Mouse (Mus musculus): ENCODE measurements around the gene Kmt2b. TPM values are rescaled to one million over a fixed set of nuclear protein-coding genes. Genes with fewer than 3 reads are reported as not detected.

Kmt2b gene
- 7.6 TPM for polyA plus RNA-seq (2014; fragmentation: Illumina TruSeq; extraction: RNeasy Lipid Tissue Mini Kit (QIAGEN cat#74804); ENCODE audit: low read depth, low replicate concordance)

DNA sequence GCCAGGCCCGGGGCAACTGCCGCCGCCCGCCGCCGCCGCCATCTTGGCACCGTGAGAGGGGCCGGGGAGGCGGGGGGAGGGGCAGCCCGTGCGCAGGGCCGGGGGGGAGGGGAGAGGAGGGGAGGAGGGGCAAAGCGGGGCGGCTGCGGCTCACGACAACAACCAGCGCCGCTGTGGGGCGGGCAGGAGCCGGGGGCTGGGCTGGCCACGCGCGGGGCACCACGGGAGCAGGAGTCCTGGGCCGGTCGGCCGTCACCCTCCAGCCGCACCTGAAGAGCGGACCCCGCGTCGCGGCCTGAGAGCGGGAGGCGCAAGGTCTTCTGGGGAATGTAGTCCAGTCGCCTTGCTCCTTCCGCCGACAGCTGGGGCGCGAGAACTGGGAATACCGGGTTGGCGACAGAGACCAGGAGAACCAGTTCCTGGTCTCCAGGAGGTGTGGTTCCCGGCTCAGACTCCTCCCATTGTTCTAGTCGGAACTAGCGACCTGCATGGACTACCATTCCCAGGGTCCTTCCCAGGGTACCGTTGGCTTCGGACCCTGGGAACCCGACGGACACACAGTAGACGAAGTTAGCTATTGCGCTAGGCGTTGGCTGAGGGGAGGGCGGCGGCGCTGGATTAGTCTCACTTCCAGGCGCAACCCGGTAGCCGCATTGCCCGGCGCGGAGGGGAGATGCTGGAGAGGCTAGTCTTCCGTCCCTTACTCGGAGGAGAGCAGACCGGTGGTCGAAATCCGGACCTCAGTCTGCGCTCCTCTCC lies at the start of gene Kmt2b:
Gene Kmt2b, minus strand, starts transcription at position 51 of the 759 bp plus-strand sequence.

GRCm38 (mm10) chr7:30635752-30636151 lies 47.2 kb upstream of the Kmt2b start, which contains the start of gene Etv2:
TSS of gene Etv2 (minus strand) at chr7:30635852.

GRCm38 (mm10) chr7:30625530-30626384 lies 37.2 kb upstream of the Kmt2b start, which contains the start of gene Cox6b1:
TSS of gene Cox6b1 (minus strand) at chr7:30626151.

DNA sequence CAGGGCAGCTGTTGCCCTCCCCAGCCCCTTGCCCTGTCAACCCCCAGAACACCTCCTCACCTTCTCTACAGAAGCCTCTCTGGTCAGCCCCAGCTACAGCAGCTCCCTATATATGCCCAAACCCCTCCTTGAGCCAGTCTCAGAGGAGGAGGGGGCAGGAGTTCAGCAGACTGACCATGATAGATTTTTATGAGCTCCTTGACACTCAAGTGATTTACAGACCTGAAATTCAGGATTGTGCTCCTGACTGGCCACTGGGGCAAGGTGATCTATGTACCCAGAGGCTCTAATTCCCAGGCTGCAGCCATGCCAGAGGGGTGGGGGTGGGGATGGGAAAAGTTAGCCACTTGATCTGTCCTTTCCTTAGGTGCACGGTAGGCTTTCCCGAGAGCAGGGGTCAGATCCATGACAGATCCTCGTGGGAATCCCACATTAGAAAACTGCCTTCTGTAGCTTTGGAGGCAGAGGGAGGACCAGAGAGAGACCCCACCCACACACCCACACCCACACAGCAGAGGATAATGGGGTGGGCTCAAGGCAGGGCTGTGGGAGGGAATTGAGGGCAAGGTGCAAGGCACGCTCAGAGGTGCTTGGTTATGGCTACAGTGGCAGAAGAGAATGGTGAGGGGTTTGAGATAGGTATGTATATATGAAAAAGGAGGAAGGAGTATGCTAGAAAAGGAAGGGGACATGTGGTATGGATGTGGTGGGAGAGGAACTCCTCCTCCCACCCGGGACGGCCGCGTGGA lies 24.3 kb upstream of the Kmt2b start, which contains the start of gene Upk1a:
Gene Upk1a, minus strand, starts transcription at position 194 of the 749 bp plus-strand sequence.

GRCm38 (mm10) chr7:30598786-30599185 lies 10.3 kb upstream of the Kmt2b start, which contains the start of gene Zbtb32:
TSS of gene Zbtb32 (minus strand) at chr7:30598909.

DNA sequence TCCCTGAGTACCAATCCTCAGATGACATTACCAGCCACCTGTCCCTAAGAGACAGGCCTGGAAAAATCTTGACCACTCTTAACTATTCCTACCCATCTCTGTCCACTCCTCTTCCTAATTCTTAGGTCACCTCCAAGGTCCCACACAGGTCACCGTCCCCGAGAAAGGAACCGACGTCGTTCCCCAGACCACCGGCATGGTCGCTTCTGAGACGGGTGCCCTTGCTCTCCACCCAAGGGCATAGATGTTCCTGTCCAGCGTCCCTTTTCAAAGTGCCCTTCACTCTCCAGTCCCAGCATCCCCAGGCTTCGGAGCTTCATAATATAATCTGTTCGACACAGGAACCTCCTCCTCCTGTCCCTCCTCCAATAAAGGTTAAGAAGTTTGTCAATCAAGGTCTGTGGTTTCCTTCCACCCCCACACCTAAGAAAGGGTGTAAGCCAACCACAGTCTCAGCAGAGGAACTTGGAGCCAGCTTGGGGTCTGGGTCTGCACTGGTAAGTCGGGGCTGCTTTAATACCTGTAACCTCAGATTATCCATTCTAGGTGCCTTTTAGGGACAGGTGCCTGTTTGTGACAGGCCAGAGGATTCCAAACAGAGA lies 23.5 kb downstream of the Kmt2b start, which contains the start of gene Igflr1:
Gene Igflr1, plus strand, starts transcription at position 458 of the 602 bp plus-strand sequence.

GRCm38 (mm10) chr7:30563117-30563905 lies 25.2 kb downstream of the Kmt2b start, which contains the start of the genes U2af1l4, Gm49396 and Psenen:
TSS of gene U2af1l4 (plus strand) at chr7:30563301.
TSS of gene Gm49396 (plus strand) at chr7:30563344.
TSS of gene Psenen (minus strand) at chr7:30563627.

DNA sequence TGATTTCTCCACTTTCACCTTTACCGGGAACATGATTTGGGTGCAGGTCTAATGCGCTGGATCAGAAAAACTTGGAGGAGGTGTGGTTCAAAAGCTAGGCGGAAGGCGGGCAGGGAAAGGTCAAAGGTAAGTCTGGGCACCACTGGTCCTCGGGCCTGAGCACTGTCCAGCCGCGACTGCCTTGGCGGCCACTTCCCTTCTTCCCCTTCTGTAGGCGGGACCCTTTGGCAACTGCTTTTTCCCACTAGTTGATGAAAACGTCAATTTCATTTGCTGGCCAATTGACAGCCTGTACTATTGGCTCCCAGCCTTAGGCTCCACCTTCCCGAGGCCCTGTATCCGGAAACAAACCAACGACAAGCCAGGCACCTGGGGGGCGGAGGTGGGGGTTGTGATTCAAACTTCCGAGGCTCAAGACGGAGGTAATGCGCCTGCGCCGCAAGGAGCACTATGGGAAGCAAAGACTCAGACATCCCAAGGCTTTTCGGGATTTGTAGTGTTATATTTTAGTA lies 29.0 kb downstream of the Kmt2b start, which contains the start of gene Lin37:
Gene Lin37, minus strand, starts transcription at position 396 of the 512 bp plus-strand sequence.

DNA sequence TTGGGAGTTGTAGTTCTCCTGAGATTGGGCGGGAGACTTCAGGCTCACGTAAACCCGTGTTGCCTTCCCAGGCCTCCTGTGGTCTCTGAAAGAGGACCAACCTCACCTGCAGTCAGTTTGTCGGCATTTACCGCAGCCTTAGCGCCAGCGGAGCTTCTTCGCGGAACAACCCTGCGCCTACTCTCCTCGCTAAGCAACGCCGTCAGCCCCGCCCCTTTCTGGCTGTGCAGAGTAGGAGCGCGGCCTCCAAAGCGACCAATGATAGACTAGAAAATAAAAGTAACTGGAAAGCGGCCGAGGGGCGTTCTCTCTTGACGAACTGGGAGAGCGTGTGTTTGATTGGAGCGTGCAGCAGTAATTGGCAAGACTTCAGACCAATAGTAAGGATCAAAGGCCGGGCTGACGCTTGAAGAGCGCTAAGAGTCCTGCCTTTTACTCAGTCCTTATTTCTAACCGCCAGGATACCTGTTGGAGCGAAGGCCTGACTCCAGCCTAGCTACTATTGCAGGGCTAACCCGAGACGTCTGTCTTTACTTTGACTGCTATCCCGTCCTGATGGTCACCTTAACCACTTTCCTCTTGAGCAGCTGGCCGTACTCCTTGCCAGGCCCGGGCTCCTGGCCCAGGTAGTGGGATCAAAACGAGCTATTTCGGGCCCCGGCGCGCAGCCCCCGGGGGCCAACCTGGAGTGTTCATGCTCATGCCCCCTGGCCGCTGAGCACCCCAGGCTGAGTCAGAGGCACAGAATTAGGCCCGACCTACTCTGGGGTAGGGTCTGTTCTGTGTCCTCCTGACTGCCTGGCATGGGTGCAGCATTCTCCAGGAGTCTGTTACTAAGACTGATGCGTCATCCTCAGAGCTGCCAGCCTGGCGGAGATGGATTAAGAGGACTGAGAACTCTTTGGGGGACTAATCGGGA lies 36.2 kb downstream of the Kmt2b start, which contains the start of the genes Hspb6 and Proser3:
Gene Hspb6, plus strand, starts transcription at position 77 of the 919 bp plus-strand sequence.
Gene Proser3, minus strand, starts transcription at position 198 of the 919 bp plus-strand sequence.

DNA sequence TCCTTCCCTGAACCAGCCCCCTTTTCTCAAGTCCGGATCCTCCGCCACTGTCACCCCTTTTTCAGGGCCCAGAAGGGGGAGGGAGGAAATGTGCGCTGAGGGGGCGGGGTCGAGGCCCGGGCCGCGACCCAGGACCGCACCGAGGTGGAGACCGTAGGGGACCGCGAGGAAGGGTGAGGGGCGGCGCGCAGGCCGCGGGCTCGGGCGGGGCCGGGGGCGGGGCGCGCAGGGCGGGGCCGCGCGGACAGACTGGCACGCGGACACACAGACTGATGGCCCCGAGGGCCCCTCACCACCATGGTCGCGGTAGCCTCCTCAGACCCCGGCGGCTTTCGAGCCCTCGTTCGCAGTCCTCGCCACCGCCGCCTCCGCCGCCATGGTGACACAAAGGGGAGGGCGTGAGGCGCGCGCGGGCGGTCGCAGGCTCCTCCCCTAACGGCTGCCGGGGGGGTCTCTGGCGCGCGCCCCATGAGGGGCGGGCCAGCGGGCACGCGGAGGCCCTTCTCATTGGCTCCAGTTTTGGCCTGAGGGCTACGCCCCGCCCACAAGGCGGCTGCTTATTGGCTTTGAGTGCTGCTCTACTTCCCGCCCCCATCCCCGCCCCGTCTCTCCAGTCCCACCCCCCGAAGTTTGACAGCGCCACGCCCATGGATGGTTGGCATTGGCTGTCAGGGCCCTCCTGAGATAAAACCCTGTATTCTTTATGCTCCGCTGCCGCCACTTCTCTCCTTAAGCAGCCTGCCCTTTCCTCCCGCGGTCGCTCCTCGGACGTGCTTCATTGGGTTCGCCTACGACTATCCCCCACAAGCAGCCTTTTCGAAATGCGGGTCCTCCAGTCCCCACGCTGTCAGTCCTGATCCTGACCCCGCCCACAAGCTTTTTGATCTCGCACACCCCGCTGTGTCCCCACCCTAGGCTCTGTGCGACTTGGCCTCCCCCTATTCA lies 53.6 kb downstream of the Kmt2b start, which contains the start of gene Arhgap33:
Gene Arhgap33, minus strand, starts transcription at position 428 of the 945 bp plus-strand sequence.

Other genes with a start within 250 kb of the Kmt2b start
- not detected for gene Lrfn3, start 226.0 kb downstream of the Kmt2b start, polyA plus RNA-seq (2014; fragmentation: Illumina TruSeq; extraction: RNeasy Lipid Tissue Mini Kit (QIAGEN cat#74804); ENCODE audit: low read depth, low replicate concordance)
- not detected for gene Tyrobp, start 175.0 kb downstream of the Kmt2b start, polyA plus RNA-seq (2014; fragmentation: Illumina TruSeq; extraction: RNeasy Lipid Tissue Mini Kit (QIAGEN cat#74804); ENCODE audit: low read depth, low replicate concordance)
- gene Hcst, start 168.9 kb downstream of the Kmt2b start, polyA plus RNA-seq (2014; fragmentation: Illumina TruSeq; extraction: RNeasy Lipid Tissue Mini Kit (QIAGEN cat#74804); ENCODE audit: low read depth, low replicate concordance) = not detected
- 0.10 TPM for gene Nfkbid, start 167.0 kb downstream of the Kmt2b start, polyA plus RNA-seq (2014; fragmentation: Illumina TruSeq; extraction: RNeasy Lipid Tissue Mini Kit (QIAGEN cat#74804); ENCODE audit: low read depth, low replicate concordance)
- gene Aplp1, start 143.2 kb downstream of the Kmt2b start, polyA plus RNA-seq (2014; fragmentation: Illumina TruSeq; extraction: RNeasy Lipid Tissue Mini Kit (QIAGEN cat#74804); ENCODE audit: low read depth, low replicate concordance) = 1.3 TPM
- gene Kirrel2, start 131.0 kb downstream of the Kmt2b start, polyA plus RNA-seq (2014; fragmentation: Illumina TruSeq; extraction: RNeasy Lipid Tissue Mini Kit (QIAGEN cat#74804); ENCODE audit: low read depth, low replicate concordance) = not detected
- 0.07 TPM for gene Nphs1, start 130.4 kb downstream of the Kmt2b start, polyA plus RNA-seq (2014; fragmentation: Illumina TruSeq; extraction: RNeasy Lipid Tissue Mini Kit (QIAGEN cat#74804); ENCODE audit: low read depth, low replicate concordance)
- gene Prodh2, start 95.1 kb downstream of the Kmt2b start, polyA plus RNA-seq (2014; fragmentation: Illumina TruSeq; extraction: RNeasy Lipid Tissue Mini Kit (QIAGEN cat#74804); ENCODE audit: low read depth, low replicate concordance) = not detected
- 4.2 TPM for gene Arhgap33, start 53.7 kb downstream of the Kmt2b start, polyA plus RNA-seq (2014; fragmentation: Illumina TruSeq; extraction: RNeasy Lipid Tissue Mini Kit (QIAGEN cat#74804); ENCODE audit: low read depth, low replicate concordance)
- 35.8 TPM for gene Hspb6, start 36.5 kb downstream of the Kmt2b start, polyA plus RNA-seq (2014; fragmentation: Illumina TruSeq; extraction: RNeasy Lipid Tissue Mini Kit (QIAGEN cat#74804); ENCODE audit: low read depth, low replicate concordance)
- 5.3 TPM for gene Proser3, start 36.4 kb downstream of the Kmt2b start, polyA plus RNA-seq (2014; fragmentation: Illumina TruSeq; extraction: RNeasy Lipid Tissue Mini Kit (QIAGEN cat#74804); ENCODE audit: low read depth, low replicate concordance)
- 9.7 TPM for gene Lin37, start 28.9 kb downstream of the Kmt2b start, polyA plus RNA-seq (2014; fragmentation: Illumina TruSeq; extraction: RNeasy Lipid Tissue Mini Kit (QIAGEN cat#74804); ENCODE audit: low read depth, low replicate concordance)
- 13.3 TPM for gene U2af1l4, start 25.4 kb downstream of the Kmt2b start, polyA plus RNA-seq (2014; fragmentation: Illumina TruSeq; extraction: RNeasy Lipid Tissue Mini Kit (QIAGEN cat#74804); ENCODE audit: low read depth, low replicate concordance)
- gene Gm49396, start 25.4 kb downstream of the Kmt2b start, polyA plus RNA-seq (2014; fragmentation: Illumina TruSeq; extraction: RNeasy Lipid Tissue Mini Kit (QIAGEN cat#74804); ENCODE audit: low read depth, low replicate concordance) = 0.97 TPM
- 22.6 TPM for gene Psenen, start 25.1 kb downstream of the Kmt2b start, polyA plus RNA-seq (2014; fragmentation: Illumina TruSeq; extraction: RNeasy Lipid Tissue Mini Kit (QIAGEN cat#74804); ENCODE audit: low read depth, low replicate concordance)
- gene Igflr1, start 23.3 kb downstream of the Kmt2b start, polyA plus RNA-seq (2014; fragmentation: Illumina TruSeq; extraction: RNeasy Lipid Tissue Mini Kit (QIAGEN cat#74804); ENCODE audit: low read depth, low replicate concordance) = not detected
- 21.3 TPM for gene Zbtb32, start 10.2 kb upstream of the Kmt2b start, polyA plus RNA-seq (2014; fragmentation: Illumina TruSeq; extraction: RNeasy Lipid Tissue Mini Kit (QIAGEN cat#74804); ENCODE audit: low read depth, low replicate concordance)
- not detected for gene Upk1a, start 24.1 kb upstream of the Kmt2b start, polyA plus RNA-seq (2014; fragmentation: Illumina TruSeq; extraction: RNeasy Lipid Tissue Mini Kit (QIAGEN cat#74804); ENCODE audit: low read depth, low replicate concordance)
- gene Cox6b1, start 37.4 kb upstream of the Kmt2b start, polyA plus RNA-seq (2014; fragmentation: Illumina TruSeq; extraction: RNeasy Lipid Tissue Mini Kit (QIAGEN cat#74804); ENCODE audit: low read depth, low replicate concordance) = 113 TPM
- not detected for gene Etv2, start 47.1 kb upstream of the Kmt2b start, polyA plus RNA-seq (2014; fragmentation: Illumina TruSeq; extraction: RNeasy Lipid Tissue Mini Kit (QIAGEN cat#74804); ENCODE audit: low read depth, low replicate concordance)
- gene Rbm42, start 61.6 kb upstream of the Kmt2b start, polyA plus RNA-seq (2014; fragmentation: Illumina TruSeq; extraction: RNeasy Lipid Tissue Mini Kit (QIAGEN cat#74804); ENCODE audit: low read depth, low replicate concordance) = 0.29 TPM
- gene Haus5, start 76.3 kb upstream of the Kmt2b start, polyA plus RNA-seq (2014; fragmentation: Illumina TruSeq; extraction: RNeasy Lipid Tissue Mini Kit (QIAGEN cat#74804); ENCODE audit: low read depth, low replicate concordance) = 7.4 TPM
- gene Pmis2, start 82.9 kb upstream of the Kmt2b start, polyA plus RNA-seq (2014; fragmentation: Illumina TruSeq; extraction: RNeasy Lipid Tissue Mini Kit (QIAGEN cat#74804); ENCODE audit: low read depth, low replicate concordance) = 380 TPM
- gene 2200002J24Rik, start 110.2 kb upstream of the Kmt2b start, polyA plus RNA-seq (2014; fragmentation: Illumina TruSeq; extraction: RNeasy Lipid Tissue Mini Kit (QIAGEN cat#74804); ENCODE audit: low read depth, low replicate concordance) = 6.8 TPM
- 0.25 TPM for gene Atp4a, start 123.5 kb upstream of the Kmt2b start, polyA plus RNA-seq (2014; fragmentation: Illumina TruSeq; extraction: RNeasy Lipid Tissue Mini Kit (QIAGEN cat#74804); ENCODE audit: low read depth, low replicate concordance)
- 14.5 TPM for gene Tmem147, start 140.8 kb upstream of the Kmt2b start, polyA plus RNA-seq (2014; fragmentation: Illumina TruSeq; extraction: RNeasy Lipid Tissue Mini Kit (QIAGEN cat#74804); ENCODE audit: low read depth, low replicate concordance)
- 629 TPM for gene Gapdhs, start 155.0 kb upstream of the Kmt2b start, polyA plus RNA-seq (2014; fragmentation: Illumina TruSeq; extraction: RNeasy Lipid Tissue Mini Kit (QIAGEN cat#74804); ENCODE audit: low read depth, low replicate concordance)
- 0.59 TPM for gene Sbsn, start 162.7 kb upstream of the Kmt2b start, polyA plus RNA-seq (2014; fragmentation: Illumina TruSeq; extraction: RNeasy Lipid Tissue Mini Kit (QIAGEN cat#74804); ENCODE audit: low read depth, low replicate concordance)
- gene Dmkn, start 175.0 kb upstream of the Kmt2b start, polyA plus RNA-seq (2014; fragmentation: Illumina TruSeq; extraction: RNeasy Lipid Tissue Mini Kit (QIAGEN cat#74804); ENCODE audit: low read depth, low replicate concordance) = 5.9 TPM
- not detected for gene Krtdap, start 199.2 kb upstream of the Kmt2b start, polyA plus RNA-seq (2014; fragmentation: Illumina TruSeq; extraction: RNeasy Lipid Tissue Mini Kit (QIAGEN cat#74804); ENCODE audit: low read depth, low replicate concordance)
- not detected for gene Ffar2, start 235.0 kb upstream of the Kmt2b start, polyA plus RNA-seq (2014; fragmentation: Illumina TruSeq; extraction: RNeasy Lipid Tissue Mini Kit (QIAGEN cat#74804); ENCODE audit: low read depth, low replicate concordance)

Measured in testis, adult 10 weeks (tissue).